In genomic region chr9:53346402-53346801, GRCm38 (mm10) we compare ENCODE assay signal across 17 mouse cellular contexts. TPM values are rescaled to one million over a fixed set of nuclear protein-coding genes. Genes with fewer than 3 reads are reported as not detected.
"Had no signal": no experiment of that assay in that cellular context is flagged by ENCODE, and none has a peak within 500 bp of the region (broad histone marks: within the 10 kb centered on the region; RNA-seq: fewer than 3 reads in every experiment).

No protein-coding gene starts in this region.

- H3K9me3 ChIP-seq: intestine, embryonic 15.5 days; limb, embryonic 12.5 days; midbrain, embryonic 10.5 days; neural tube, embryonic 15.5 days had no signal

- H3K4me3 ChIP-seq: intestine, embryonic 15.5 days; layer of hippocampus, adult 2 months; limb, embryonic 12.5 days; midbrain, embryonic 10.5 days; myocyte; neural tube, embryonic 15.5 days had no signal

- H3K4me1 ChIP-seq: intestine, embryonic 15.5 days; limb, embryonic 12.5 days; midbrain, embryonic 10.5 days; neural tube, embryonic 15.5 days had no signal

- ATAC-seq: intestine, embryonic 15.5 days had no signal

- H3K4me2 ChIP-seq: intestine, embryonic 15.5 days; limb, embryonic 12.5 days; lung, embryonic 14.5 days; neural tube, embryonic 15.5 days had no signal

- DNase-seq: kidney, postnatal 4 days; liver; lung, embryonic 14.5 days; lung, postnatal 10 days; lung, postnatal 4 days; midbrain, embryonic 14.5 days; right cerebral cortex, postnatal 4 days; spleen, adult 18-20 months; thymus, adult 18-20 months; thymus, postnatal 14 days had no signal

- H3K36me3 ChIP-seq: intestine, embryonic 15.5 days; limb, embryonic 12.5 days; midbrain, embryonic 10.5 days; neural tube, embryonic 15.5 days had no signal

- H3K9ac ChIP-seq: intestine, embryonic 15.5 days; limb, embryonic 12.5 days; liver, embryonic 14.5 days; lung, embryonic 14.5 days; neural tube, embryonic 15.5 days had no signal

- H3K27ac ChIP-seq: intestine, embryonic 15.5 days; layer of hippocampus, adult 2 months; limb, embryonic 12.5 days; liver, embryonic 14.5 days; midbrain, embryonic 10.5 days; neural tube, embryonic 15.5 days had no signal

- H3K27me3 ChIP-seq: intestine, embryonic 15.5 days; neural tube, embryonic 15.5 days had no signal

RNA-seq across cellular contexts. Expression of gene Exph5, which starts 44.9 kb away (rescaled TPM):
- polyA plus RNA-seq: myocyte had no signal

RNA-seq across cellular contexts. Expression of gene 4930550C14Rik, which starts 55.7 kb away (rescaled TPM):
- total RNA-seq: layer of hippocampus, adult 2 months had no signal
